Mouse (Mus musculus) cerebellum, adult 11-12 months (tissue): ENCODE measurements around the gene Mdp1.

Experiments
- DNase-seq: peaks from one replicate; pipeline ENCODE4 v3.0.0; 2022

Mdp1 gene

GRCm38 (mm10) chr14:55659960-55660573, at the start of gene Mdp1:
Gene Mdp1 (minus strand): TSS chr14:55660508.
- DNase-seq = peak; percentile 73

GRCm38 (mm10) chr14:55709509-55709908, 49.2 kb upstream of the Mdp1 start:
- DNase-seq = no peak

- no peak for DNase-seq
Measured at GRCm38 (mm10) chr14:55707397-55707796, 47.1 kb upstream of the Mdp1 start.

GRCm38 (mm10) chr14:55706051-55706600, 45.8 kb upstream of the Mdp1 start:
- DNase-seq = no peak

- no peak for DNase-seq
Measured at GRCm38 (mm10) chr14:55702761-55703160, 42.5 kb upstream of the Mdp1 start.

- DNase-seq = no peak
Measured at GRCm38 (mm10) chr14:55701131-55701530, 40.8 kb upstream of the Mdp1 start.

- no peak for DNase-seq
Measured at GRCm38 (mm10) chr14:55697226-55697625, 36.9 kb upstream of the Mdp1 start.

- DNase-seq = no peak
Measured at GRCm38 (mm10) chr14:55689433-55689832, 29.1 kb upstream of the Mdp1 start.

- DNase-seq = no peak
Measured at GRCm38 (mm10) chr14:55682118-55682493, 21.8 kb upstream of the Mdp1 start.

- peak; percentile 98 for DNase-seq
Measured at GRCm38 (mm10) chr14:55681160-55682117, 21.1 kb upstream of the Mdp1 start, which contains the start of gene Tinf2. Gene Tinf2 (minus strand): TSS chr14:55681820.

- no peak for DNase-seq
Measured at GRCm38 (mm10) chr14:55677615-55678014, 17.3 kb upstream of the Mdp1 start.

GRCm38 (mm10) chr14:55672741-55673060, 12.4 kb upstream of the Mdp1 start:
- DNase-seq = no peak

GRCm38 (mm10) chr14:55671833-55672740, 11.8 kb upstream of the Mdp1 start, which contains the start of the genes Gmpr2 and Nedd8:
Gene Gmpr2 (plus strand): TSS chr14:55671941.
Gene Nedd8 (minus strand): TSS chr14:55672124.
- DNase-seq = peak; percentile 91

- DNase-seq = no peak
Measured at GRCm38 (mm10) chr14:55671486-55671832, 11.2 kb upstream of the Mdp1 start.

- no peak for DNase-seq
Measured at GRCm38 (mm10) chr14:55660636-55661035, 328 bp upstream of the Mdp1 start.

- no peak for DNase-seq
Measured at GRCm38 (mm10) chr14:55658011-55658410, 2.3 kb downstream of the Mdp1 start.

GRCm38 (mm10) chr14:55656935-55657334, 3.4 kb downstream of the Mdp1 start:
- no peak for DNase-seq

- no peak for DNase-seq
Measured at GRCm38 (mm10) chr14:55651528-55651927, 8.8 kb downstream of the Mdp1 start.

- DNase-seq = no peak
Measured at GRCm38 (mm10) chr14:55649884-55650283, 10.4 kb downstream of the Mdp1 start, which contains the start of gene Tssk4. Gene Tssk4 (plus strand): TSS chr14:55650184.

GRCm38 (mm10) chr14:55644261-55644888, 15.9 kb downstream of the Mdp1 start:
- no peak for DNase-seq

GRCm38 (mm10) chr14:55643060-55643907, 17.0 kb downstream of the Mdp1 start, which contains the start of gene Tm9sf1:
Gene Tm9sf1 (minus strand): TSS chr14:55643806.
- peak; percentile 86 for DNase-seq
